Mouse (Mus musculus): ENCODE measurements around the gene Dcdc2c. TPM values are rescaled to one million over a fixed set of nuclear protein-coding genes. Genes with fewer than 3 reads are reported as not detected.
A peak's percentile ranks its signal among the peaks of the same experiment; 100 is the strongest.

Dcdc2c gene
- total and polyA plus RNA-seq, 2 experiments, result not detected

- TF ChIP-seq POLR2A (IDR thresholded peaks at IDR 0.05; ENCODE audit: extremely low read depth, insufficient read depth, low read length) (no peak), CTCF (IDR thresholded peaks at IDR 0.05; ENCODE audit: low read depth, low read length) (peak; percentile 95)
- Histone ChIP-seq H3K36me3 (ENCODE audit: control insufficient read depth, insufficient read depth, low read length) (no peaks in the 10 kb centered on the region), H3K27ac (replicated peaks; ENCODE audit: insufficient read depth, low read depth, low read length) (no peak overlapping the region), H3K27me3 (ENCODE audit: control insufficient read depth, insufficient read depth, low read length) (no peaks in the 10 kb centered on the region), H3K79me2 (ENCODE audit: control insufficient read depth, insufficient read depth, low read length) (no peaks in the 10 kb centered on the region), H3K4me1 (ENCODE audit: control insufficient read depth, insufficient read depth, low read length) (no peaks in the 10 kb centered on the region), H3K4me3 (ENCODE audit: insufficient read depth, low read depth, low read length) (peak overlapping the region; percentile 26; the same call in 1 of the 2 replicates), H3K9ac (ENCODE audit: low read depth, low read length) (no peak overlapping the region)
- WGBS, result 9% methylated on average over 24 of the region's 24 CpGs
- DNase-seq (ENCODE audit: extremely low read depth, low read depth, low spot score), result peak; percentile 61
Measured at GRCm38 (mm10) chr12:28589090-28589868, 37.1 kb upstream of the Dcdc2c start.

- no peaks in the 10 kb centered on the region for H3K36me3 ChIP-seq (ENCODE audit: control insufficient read depth, insufficient read depth, low read length)
Measured at GRCm38 (mm10) chr12:28587949-28588348, 35.8 kb upstream of the Dcdc2c start.

GRCm38 (mm10) chr12:28584036-28584435 is 31.8 kb upstream of the Dcdc2c start:
- no peak for TF ChIP-seq POLR2A (IDR thresholded peaks at IDR 0.05; ENCODE audit: extremely low read depth, insufficient read depth, low read length)
- TF ChIP-seq CTCF (IDR thresholded peaks at IDR 0.05; ENCODE audit: low read depth, low read length), result no peak
- no peak overlapping the region for H3K9ac ChIP-seq (ENCODE audit: low read depth, low read length)
- no peaks in the 10 kb centered on the region for H3K36me3 ChIP-seq (ENCODE audit: control insufficient read depth, insufficient read depth, low read length)
- H3K27me3 ChIP-seq (ENCODE audit: control insufficient read depth, insufficient read depth, low read length), result no peaks in the 10 kb centered on the region
- H3K79me2 ChIP-seq (ENCODE audit: control insufficient read depth, insufficient read depth, low read length), result no peaks in the 10 kb centered on the region
- no peaks in the 10 kb centered on the region for H3K4me1 ChIP-seq (ENCODE audit: control insufficient read depth, insufficient read depth, low read length)
- no peak overlapping the region for H3K4me3 ChIP-seq (ENCODE audit: insufficient read depth, low read depth, low read length)
- H3K27ac ChIP-seq (replicated peaks; ENCODE audit: insufficient read depth, low read depth, low read length), result no peak overlapping the region
- DNase-seq (ENCODE audit: extremely low read depth, low read depth, low spot score), result no peak
- 40% methylated on average over 3 of the region's 3 CpGs for WGBS

More at GRCm38 (mm10) chr12:28587949-28588348, 35.8 kb upstream of the Dcdc2c start:
- no peak for DNase-seq (ENCODE audit: extremely low read depth, low read depth, low spot score)
- Histone ChIP-seq H3K4me3 (ENCODE audit: insufficient read depth, low read depth, low read length) (no peak overlapping the region), H3K27me3 (ENCODE audit: control insufficient read depth, insufficient read depth, low read length) (no peaks in the 10 kb centered on the region), H3K4me1 (ENCODE audit: control insufficient read depth, insufficient read depth, low read length) (no peaks in the 10 kb centered on the region), H3K27ac (replicated peaks; ENCODE audit: insufficient read depth, low read depth, low read length) (no peak overlapping the region), H3K9ac (ENCODE audit: low read depth, low read length) (no peak overlapping the region), H3K79me2 (ENCODE audit: control insufficient read depth, insufficient read depth, low read length) (no peaks in the 10 kb centered on the region)
- WGBS, result 86% methylated on average over 6 of the region's 6 CpGs
- TF ChIP-seq CTCF (IDR thresholded peaks at IDR 0.05; ENCODE audit: low read depth, low read length), result no peak
- no peak for TF ChIP-seq POLR2A (IDR thresholded peaks at IDR 0.05; ENCODE audit: extremely low read depth, insufficient read depth, low read length)

GRCm38 (mm10) chr12:28582423-28582822 is 30.2 kb upstream of the Dcdc2c start, which contains the start of gene Allc:
TSS of gene Allc (minus strand) at chr12:28582523.
- H3K4me3 ChIP-seq (ENCODE audit: insufficient read depth, low read depth, low read length), result no peak within 1 kb of the TSS
- H3K27ac ChIP-seq (replicated peaks; ENCODE audit: insufficient read depth, low read depth, low read length), result no peak within 1 kb of the TSS
- H3K36me3 ChIP-seq (ENCODE audit: control insufficient read depth, insufficient read depth, low read length), result no peaks in the 10 kb centered on the region
- WGBS, result 81% methylated on average over 8 of the region's 8 CpGs
- no peak for DNase-seq (ENCODE audit: extremely low read depth, low read depth, low spot score)
- no peaks in the 10 kb centered on the region for H3K79me2 ChIP-seq (ENCODE audit: control insufficient read depth, insufficient read depth, low read length)
- no peaks in the 10 kb centered on the region for H3K27me3 ChIP-seq (ENCODE audit: control insufficient read depth, insufficient read depth, low read length)
- no peak within 1 kb of the TSS for H3K9ac ChIP-seq (ENCODE audit: low read depth, low read length)
- TF ChIP-seq POLR2A (IDR thresholded peaks at IDR 0.05; ENCODE audit: extremely low read depth, insufficient read depth, low read length) (no peak), CTCF (IDR thresholded peaks at IDR 0.05; ENCODE audit: low read depth, low read length) (no peak)
- H3K4me1 ChIP-seq (ENCODE audit: control insufficient read depth, insufficient read depth, low read length), result no peaks in the 10 kb centered on the region

- Histone ChIP-seq H3K79me2 (ENCODE audit: control insufficient read depth, insufficient read depth, low read length) (no peaks in the 10 kb centered on the region), H3K4me1 (ENCODE audit: control insufficient read depth, insufficient read depth, low read length) (no peaks in the 10 kb centered on the region), H3K27ac (replicated peaks; ENCODE audit: insufficient read depth, low read depth, low read length) (no peak overlapping the region), H3K9ac (ENCODE audit: low read depth, low read length) (no peak overlapping the region), H3K36me3 (ENCODE audit: control insufficient read depth, insufficient read depth, low read length) (no peaks in the 10 kb centered on the region), H3K27me3 (ENCODE audit: control insufficient read depth, insufficient read depth, low read length) (no peaks in the 10 kb centered on the region), H3K4me3 (ENCODE audit: insufficient read depth, low read depth, low read length) (no peak overlapping the region)
- WGBS, result 32% methylated on average over 4 of the region's 4 CpGs
- no peak for DNase-seq (ENCODE audit: extremely low read depth, low read depth, low spot score)
- TF ChIP-seq POLR2A (IDR thresholded peaks at IDR 0.05; ENCODE audit: extremely low read depth, insufficient read depth, low read length) (no peak), CTCF (IDR thresholded peaks at IDR 0.05; ENCODE audit: low read depth, low read length) (peak; percentile 81)
Measured at GRCm38 (mm10) chr12:28579132-28579531, 26.9 kb upstream of the Dcdc2c start.

GRCm38 (mm10) chr12:28578147-28578546 is 25.9 kb upstream of the Dcdc2c start:
- TF ChIP-seq CTCF (IDR thresholded peaks at IDR 0.05; ENCODE audit: low read depth, low read length), result no peak
- TF ChIP-seq POLR2A (IDR thresholded peaks at IDR 0.05; ENCODE audit: extremely low read depth, insufficient read depth, low read length), result no peak
- DNase-seq (ENCODE audit: extremely low read depth, low read depth, low spot score), result no peak
- WGBS, result 84% methylated on average over 3 of the region's 3 CpGs
- H3K36me3 ChIP-seq (ENCODE audit: control insufficient read depth, insufficient read depth, low read length), result no peaks in the 10 kb centered on the region
- no peaks in the 10 kb centered on the region for H3K79me2 ChIP-seq (ENCODE audit: control insufficient read depth, insufficient read depth, low read length)
- no peak overlapping the region for H3K27ac ChIP-seq (replicated peaks; ENCODE audit: insufficient read depth, low read depth, low read length)
- no peak overlapping the region for H3K9ac ChIP-seq (ENCODE audit: low read depth, low read length)
- no peak overlapping the region for H3K4me3 ChIP-seq (ENCODE audit: insufficient read depth, low read depth, low read length)
- H3K27me3 ChIP-seq (ENCODE audit: control insufficient read depth, insufficient read depth, low read length), result no peaks in the 10 kb centered on the region
- no peaks in the 10 kb centered on the region for H3K4me1 ChIP-seq (ENCODE audit: control insufficient read depth, insufficient read depth, low read length)
